Mouse (Mus musculus): ENCODE measurements at regions not wholly inside any gene's neighbourhood (a gene's known extent, or its start where the extent isn't known, plus 50 kb on each side); places are given as distances from the start of the nearest gene placed in this dataset.

GRCm38 (mm10) chr4:153727896-153728422 is 229.1 kb upstream of the A430005L14Rik start:
- DNase-seq = no peak

- DNase-seq = no peak
These were observed 218.9 kb upstream of the A430005L14Rik start for GRCm38 (mm10) chr4:153738088-153738487.

- DNase-seq = no peak
These were observed 214.8 kb upstream of the A430005L14Rik start for GRCm38 (mm10) chr4:153742241-153742640.

GRCm38 (mm10) chr4:153752791-153753190 is 204.2 kb upstream of the A430005L14Rik start:
- no peak for DNase-seq

GRCm38 (mm10) chr4:153758323-153758722 is 198.7 kb upstream of the A430005L14Rik start:
- no peak for DNase-seq

GRCm38 (mm10) chr4:153758781-153759180 is 198.3 kb upstream of the A430005L14Rik start:
- no peak for DNase-seq

- no peak for DNase-seq
These were observed 196.1 kb upstream of the A430005L14Rik start for GRCm38 (mm10) chr4:153760934-153761333.

GRCm38 (mm10) chr4:153763413-153763812 is 193.6 kb upstream of the A430005L14Rik start:
- DNase-seq = no peak

GRCm38 (mm10) chr4:153767713-153768112 is 189.3 kb upstream of the A430005L14Rik start:
- DNase-seq = no peak

GRCm38 (mm10) chr4:153768350-153768749 is 188.7 kb upstream of the A430005L14Rik start:
- no peak for DNase-seq

GRCm38 (mm10) chr4:153770675-153771074 is 186.4 kb upstream of the A430005L14Rik start:
- DNase-seq = no peak

- no peak for DNase-seq
These were observed 176.5 kb upstream of the A430005L14Rik start for GRCm38 (mm10) chr4:153780501-153780900.

- DNase-seq = no peak
These were observed 175.8 kb upstream of the A430005L14Rik start for GRCm38 (mm10) chr4:153781271-153781670.

GRCm38 (mm10) chr4:153781981-153782521 is 175.0 kb upstream of the A430005L14Rik start:
- no peak for DNase-seq

GRCm38 (mm10) chr4:153784401-153784800 is 172.6 kb upstream of the A430005L14Rik start:
- no peak for DNase-seq

- DNase-seq = no peak
These were observed 171.5 kb upstream of the A430005L14Rik start for GRCm38 (mm10) chr4:153785564-153785963.

- DNase-seq = no peak
These were observed 164.7 kb upstream of the A430005L14Rik start for GRCm38 (mm10) chr4:153792307-153792706.

- DNase-seq = no peak
These were observed 159.0 kb upstream of the A430005L14Rik start for GRCm38 (mm10) chr4:153798061-153798460.

GRCm38 (mm10) chr4:153805727-153806126 is 151.3 kb upstream of the A430005L14Rik start:
- DNase-seq = no peak

GRCm38 (mm10) chr4:153806180-153806692 is 150.8 kb upstream of the A430005L14Rik start:
- DNase-seq = no peak

- no peak for DNase-seq
These were observed 150.1 kb upstream of the A430005L14Rik start for GRCm38 (mm10) chr4:153806820-153807436.

- DNase-seq = no peak
These were observed 144.2 kb upstream of the A430005L14Rik start for GRCm38 (mm10) chr4:153812866-153813265.

GRCm38 (mm10) chr4:153827914-153828313 is 129.1 kb upstream of the A430005L14Rik start:
- DNase-seq = no peak

GRCm38 (mm10) chr4:153829766-153830165 is 127.3 kb upstream of the A430005L14Rik start:
- no peak for DNase-seq

Data from adrenal gland, adult 8-10 months (tissue).